Mouse (Mus musculus): ENCODE data around the gene Mprip. TPM values are rescaled to one million over a fixed set of nuclear protein-coding genes. Genes with fewer than 3 reads are reported as not detected.

Mprip gene
- total and polyA plus RNA-seq, 2 experiments from 2014 or later: 35.9 to 135 TPM

DNA sequence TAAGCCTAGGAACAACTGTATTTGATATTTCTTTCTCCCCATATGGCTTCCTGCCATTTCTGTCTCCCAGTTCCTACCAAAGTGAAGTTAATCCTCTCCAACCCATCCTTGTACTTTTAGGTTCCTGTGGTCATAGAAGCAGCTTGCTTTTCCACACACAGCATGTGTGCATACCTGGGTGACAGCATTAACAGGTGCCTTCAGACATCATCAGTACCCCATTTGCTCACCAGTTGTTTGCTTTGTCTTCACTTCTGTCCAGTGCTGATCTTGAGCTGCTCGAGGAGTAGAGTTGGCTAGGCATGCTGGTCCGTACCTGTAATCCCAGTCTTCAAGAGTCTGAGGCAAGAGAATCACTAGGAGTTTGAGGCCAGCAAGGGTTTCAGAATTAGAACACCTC is 16.7 kb downstream of the Mprip start:
- no peak for TF ChIP-seq CTCF (IDR thresholded peaks at IDR 0.05; ENCODE audit: low read depth)
- TF ChIP-seq EP300 (IDR thresholded peaks at IDR 0.05; ENCODE audit: low read depth): no peak
- no peak for ATAC-seq (ENCODE audit: insufficient read depth, low read depth)
- Histone ChIP-seq H3K9me3 (replicated peaks; ENCODE audit: control insufficient read depth, low read length) (no peaks in the 10 kb centered on the region), H3K4me2 (ENCODE audit: low read depth, low read length) (no peak overlapping the region), H3K27me3 (ENCODE audit: control insufficient read depth, insufficient read depth, low read length) (no peaks in the 10 kb centered on the region), H3K4me3 (ENCODE audit: low read depth, low read length) (no peak overlapping the region), H3K4me1 (ENCODE audit: control insufficient read depth, insufficient read depth) (peaks cover 49% of the 10 kb centered on the region), H3K9ac (replicated peaks; ENCODE audit: low read depth, low read length) (no peak overlapping the region), H3K27ac (ENCODE audit: low read depth) (no peak overlapping the region), H3K36me3 (replicated peaks; ENCODE audit: control insufficient read depth, insufficient read depth, low read length) (no peaks in the 10 kb centered on the region)
- 87% methylated on average over 2 of the region's 2 CpGs for WGBS
- no peak for DNase-seq (ENCODE audit: low spot score)

DNA sequence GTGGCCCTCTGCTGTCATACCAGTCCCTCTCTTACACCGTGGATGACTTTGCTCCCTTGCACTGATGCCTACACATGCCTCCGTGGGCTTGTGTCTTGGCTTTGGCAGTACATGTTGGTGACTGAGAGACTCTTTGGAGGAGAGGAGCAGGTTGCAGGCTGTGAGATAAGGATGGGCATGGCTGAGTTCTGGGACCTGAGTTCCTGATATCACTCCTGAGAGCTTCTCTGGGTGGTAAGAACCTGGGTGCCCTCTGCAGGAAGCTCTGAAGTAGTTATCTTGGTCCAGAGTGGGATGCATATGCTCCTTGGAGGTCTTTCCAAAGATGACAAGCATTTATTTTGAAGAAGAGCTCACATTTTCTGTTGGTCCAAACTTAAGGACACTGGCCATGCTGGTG is 17.6 kb downstream of the Mprip start:
- no peak for ATAC-seq (ENCODE audit: insufficient read depth, low read depth)
- no peak overlapping the region for H3K9ac ChIP-seq (replicated peaks; ENCODE audit: low read depth, low read length)
- WGBS: 68% methylated on average over 2 of the region's 2 CpGs
- no peak overlapping the region for H3K27ac ChIP-seq (ENCODE audit: low read depth)
- no peak overlapping the region for H3K4me2 ChIP-seq (ENCODE audit: low read depth, low read length)
- no peak for TF ChIP-seq EP300 (IDR thresholded peaks at IDR 0.05; ENCODE audit: low read depth)
- no peak for TF ChIP-seq CTCF (IDR thresholded peaks at IDR 0.05; ENCODE audit: low read depth)
- peaks cover 48% of the 10 kb centered on the region for H3K4me1 ChIP-seq (ENCODE audit: control insufficient read depth, insufficient read depth)
- H3K9me3 ChIP-seq (replicated peaks; ENCODE audit: control insufficient read depth, low read length): no peaks in the 10 kb centered on the region
- no peaks in the 10 kb centered on the region for H3K36me3 ChIP-seq (replicated peaks; ENCODE audit: control insufficient read depth, insufficient read depth, low read length)
- no peaks in the 10 kb centered on the region for H3K27me3 ChIP-seq (ENCODE audit: control insufficient read depth, insufficient read depth, low read length)
- no peak overlapping the region for H3K4me3 ChIP-seq (ENCODE audit: low read depth, low read length)
- no peak for DNase-seq (ENCODE audit: low spot score)

DNA sequence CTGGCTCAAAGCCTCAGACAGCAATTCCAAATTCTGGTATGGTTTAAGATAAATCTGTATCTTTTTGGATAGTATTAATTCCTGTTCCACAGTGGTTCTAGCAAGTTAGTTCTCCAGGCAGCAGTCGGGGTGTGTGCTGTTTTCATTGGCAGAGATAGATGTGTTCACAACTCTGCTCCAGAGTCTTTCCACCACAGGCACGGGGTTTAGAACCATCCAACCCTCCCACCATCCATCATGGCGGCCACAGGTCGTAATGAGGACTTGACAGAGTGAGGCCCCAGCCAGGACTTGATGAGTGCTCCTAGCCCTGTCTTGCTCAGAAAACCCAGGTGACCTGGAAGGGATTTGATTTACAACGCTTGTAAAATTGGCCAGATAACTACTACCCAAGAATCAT is 19.0 kb downstream of the Mprip start:
- Histone ChIP-seq H3K9me3 (replicated peaks; ENCODE audit: control insufficient read depth, low read length) (no peaks in the 10 kb centered on the region), H3K4me2 (ENCODE audit: low read depth, low read length) (no peak overlapping the region), H3K27ac (ENCODE audit: low read depth) (no peak overlapping the region), H3K36me3 (replicated peaks; ENCODE audit: control insufficient read depth, insufficient read depth, low read length) (no peaks in the 10 kb centered on the region), H3K27me3 (ENCODE audit: control insufficient read depth, insufficient read depth, low read length) (no peaks in the 10 kb centered on the region), H3K4me1 (ENCODE audit: control insufficient read depth, insufficient read depth) (peaks cover 45% of the 10 kb centered on the region), H3K4me3 (ENCODE audit: low read depth, low read length) (no peak overlapping the region), H3K9ac (replicated peaks; ENCODE audit: low read depth, low read length) (no peak overlapping the region)
- WGBS: 70% methylated on average over 5 of the region's 5 CpGs
- no peak for TF ChIP-seq CTCF (IDR thresholded peaks at IDR 0.05; ENCODE audit: low read depth)
- no peak for TF ChIP-seq EP300 (IDR thresholded peaks at IDR 0.05; ENCODE audit: low read depth)
- no peak for ATAC-seq (ENCODE audit: insufficient read depth, low read depth)
- no peak for DNase-seq (ENCODE audit: low spot score)

DNA sequence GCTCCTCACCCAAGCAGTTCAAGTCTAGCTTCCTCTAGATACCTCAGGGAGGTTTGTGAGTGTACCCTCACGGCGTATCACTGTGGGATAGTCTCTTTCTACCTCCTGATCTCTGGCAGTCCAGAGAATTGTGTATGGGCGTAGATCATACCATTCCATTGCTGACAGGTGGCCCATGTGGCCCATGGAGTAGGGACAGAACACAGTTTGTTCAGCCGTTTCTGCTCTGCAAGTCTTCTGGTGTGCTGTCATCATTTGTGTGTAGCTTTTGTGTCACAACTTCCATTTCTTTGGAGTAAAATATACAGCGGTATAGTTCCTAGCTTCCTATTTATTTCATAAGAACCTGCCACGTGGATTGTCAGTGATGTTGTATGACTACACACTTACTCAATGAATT is 23.9 kb downstream of the Mprip start:
- TF ChIP-seq CTCF (IDR thresholded peaks at IDR 0.05; ENCODE audit: low read depth): no peak
- no peak for TF ChIP-seq EP300 (IDR thresholded peaks at IDR 0.05; ENCODE audit: low read depth)
- no peaks in the 10 kb centered on the region for H3K27me3 ChIP-seq (ENCODE audit: control insufficient read depth, insufficient read depth, low read length)
- H3K9ac ChIP-seq (replicated peaks; ENCODE audit: low read depth, low read length): no peak overlapping the region
- no peaks in the 10 kb centered on the region for H3K36me3 ChIP-seq (replicated peaks; ENCODE audit: control insufficient read depth, insufficient read depth, low read length)
- H3K27ac ChIP-seq (ENCODE audit: low read depth): no peak overlapping the region
- DNase-seq (ENCODE audit: low spot score): no peak
- WGBS: 85% methylated on average over 6 of the region's 6 CpGs
- no peak overlapping the region for H3K4me2 ChIP-seq (ENCODE audit: low read depth, low read length)
- H3K4me3 ChIP-seq (ENCODE audit: low read depth, low read length): no peak overlapping the region
- H3K4me1 ChIP-seq (ENCODE audit: control insufficient read depth, insufficient read depth): peaks cover 20% of the 10 kb centered on the region
- no peaks in the 10 kb centered on the region for H3K9me3 ChIP-seq (replicated peaks; ENCODE audit: control insufficient read depth, low read length)
- no peak for ATAC-seq (ENCODE audit: insufficient read depth, low read depth)

DNA sequence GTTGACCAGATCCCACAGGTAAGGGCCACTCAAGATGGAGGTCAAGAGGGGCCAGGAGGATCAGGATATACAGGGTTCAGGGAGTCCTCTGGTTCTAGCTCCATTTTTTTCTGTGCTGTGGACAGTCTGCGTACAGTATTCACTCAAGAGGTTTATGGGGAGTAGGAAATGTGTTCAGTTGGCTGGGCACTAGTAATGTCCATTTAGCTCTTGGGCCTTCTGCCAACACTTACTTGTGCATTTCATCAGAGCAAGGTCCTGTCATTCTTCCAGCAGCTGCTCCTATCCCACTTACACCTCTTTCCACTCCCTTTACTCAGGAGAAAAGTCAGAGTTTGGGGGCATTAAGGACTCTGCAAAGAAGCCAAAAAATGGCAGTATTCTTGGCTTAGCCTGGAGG is 33.4 kb downstream of the Mprip start:
- Histone ChIP-seq H3K4me1 (ENCODE audit: control insufficient read depth, insufficient read depth) (peaks cover 24% of the 10 kb centered on the region), H3K9me3 (replicated peaks; ENCODE audit: control insufficient read depth, low read length) (no peaks in the 10 kb centered on the region), H3K4me3 (ENCODE audit: low read depth, low read length) (no peak overlapping the region), H3K27ac (ENCODE audit: low read depth) (no peak overlapping the region), H3K36me3 (replicated peaks; ENCODE audit: control insufficient read depth, insufficient read depth, low read length) (peaks cover 36% of the 10 kb centered on the region), H3K4me2 (ENCODE audit: low read depth, low read length) (no peak overlapping the region), H3K27me3 (ENCODE audit: control insufficient read depth, insufficient read depth, low read length) (no peaks in the 10 kb centered on the region), H3K9ac (replicated peaks; ENCODE audit: low read depth, low read length) (no peak overlapping the region)
- 0 out of 2 replicates have a peak, but pooled peaks have one; percentile 33 for ATAC-seq (ENCODE audit: insufficient read depth, low read depth)
- DNase-seq (ENCODE audit: low spot score): peak; percentile 45
- WGBS: 18% methylated on average over 1 of the region's 1 CpGs
- TF ChIP-seq CTCF (IDR thresholded peaks at IDR 0.05; ENCODE audit: low read depth): no peak
- no peak for TF ChIP-seq EP300 (IDR thresholded peaks at IDR 0.05; ENCODE audit: low read depth)

DNA sequence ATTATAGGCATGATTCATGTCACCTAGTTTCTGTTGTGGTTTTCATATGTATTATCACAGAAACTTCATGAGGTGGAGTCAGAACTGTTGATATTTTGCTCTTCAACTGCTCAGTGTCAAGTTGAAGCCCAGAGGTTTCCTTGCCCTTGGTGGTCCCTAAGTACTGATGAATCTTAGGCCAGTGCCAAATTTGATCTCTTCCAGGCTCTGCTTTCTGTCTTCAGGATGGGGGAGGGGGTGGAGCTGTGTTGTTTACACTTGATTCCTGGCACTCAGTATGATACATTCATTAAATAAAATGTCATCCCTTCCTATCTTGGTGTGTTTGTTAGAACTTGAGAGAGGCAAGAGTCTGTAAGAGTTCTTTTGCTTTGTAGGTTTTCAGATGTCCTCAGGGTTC is 34.4 kb downstream of the Mprip start:
- no peak for DNase-seq (ENCODE audit: low spot score)
- peaks cover 24% of the 10 kb centered on the region for H3K4me1 ChIP-seq (ENCODE audit: control insufficient read depth, insufficient read depth)
- H3K4me2 ChIP-seq (ENCODE audit: low read depth, low read length): no peak overlapping the region
- no peak overlapping the region for H3K4me3 ChIP-seq (ENCODE audit: low read depth, low read length)
- no peaks in the 10 kb centered on the region for H3K9me3 ChIP-seq (replicated peaks; ENCODE audit: control insufficient read depth, low read length)
- no peaks in the 10 kb centered on the region for H3K27me3 ChIP-seq (ENCODE audit: control insufficient read depth, insufficient read depth, low read length)
- no peak for TF ChIP-seq EP300 (IDR thresholded peaks at IDR 0.05; ENCODE audit: low read depth)
- no peak for TF ChIP-seq CTCF (IDR thresholded peaks at IDR 0.05; ENCODE audit: low read depth)
- H3K9ac ChIP-seq (replicated peaks; ENCODE audit: low read depth, low read length): no peak overlapping the region
- no peak for ATAC-seq (ENCODE audit: insufficient read depth, low read depth)
- no peak overlapping the region for H3K27ac ChIP-seq (ENCODE audit: low read depth)
- peaks cover 37% of the 10 kb centered on the region for H3K36me3 ChIP-seq (replicated peaks; ENCODE audit: control insufficient read depth, insufficient read depth, low read length)
